Mouse (Mus musculus) hindbrain, embryonic 12.5 days (tissue): ENCODE results near the gene Zfyve19. TPM values are rescaled to one million over a fixed set of nuclear protein-coding genes. Genes with fewer than 3 reads are reported as not detected.
A peak's percentile ranks its signal among the peaks of the same experiment; 100 is the strongest.

Source experiments
- ATAC-seq: fragments of 200-750 bp; cut with Nextera tagmentation; 2 replicates; pipeline ENCODE4 v1.8.0; 2017; ENCODE audit warnings: moderate TSS enrichment; ENCODE audit not compliant: low FRiP score
- H3K27ac ChIP-seq: fragments of 300-500 bp; sonication (generic); 2 replicates; pipeline ENCODE4 v1.5.1; 2016; ENCODE audit warnings: mild to moderate bottlenecking
- H3K27me3 ChIP-seq: fragments of 300-500 bp; sonication (generic); 2 replicates; pipeline ENCODE4 v1.6.1; 2016; ENCODE audit warnings: mild to moderate bottlenecking
- H3K36me3 ChIP-seq: fragments of 300-500 bp; sonication (generic); 2 replicates; pipeline ENCODE4 v1.6.1; 2016; ENCODE audit warnings: mild to moderate bottlenecking
- H3K4me1 ChIP-seq: fragments of 300-500 bp; sonication (generic); 2 replicates; pipeline ENCODE4 v1.6.1; 2016
- H3K4me2 ChIP-seq: fragments of 300-500 bp; sonication (generic); replicated peaks from 2 replicates; pipeline ENCODE4 v1.6.1; 2016; ENCODE audit warnings: mild to moderate bottlenecking
- H3K4me3 ChIP-seq: fragments of 300-500 bp; sonication (generic); 2 replicates; pipeline ENCODE4 v1.5.1; 2016; ENCODE audit warnings: mild to moderate bottlenecking
- H3K9ac ChIP-seq: fragments of 300-500 bp; sonication (generic); 2 replicates; pipeline ENCODE4 v1.6.1; 2016; ENCODE audit warnings: mild to moderate bottlenecking, moderate library complexity
- H3K9me3 ChIP-seq: fragments of 300-500 bp; sonication (generic); replicated peaks from 2 replicates; pipeline ENCODE4 v1.6.1; 2016; ENCODE audit warnings: mild to moderate bottlenecking
- WGBS: fragments of 180-500 bp; shearing (Covaris S2); methylation state at CpG from one replicate; pipeline ENCODE4 v1.1.7; 2016; 5-methylcytosine and 5-hydroxymethylcytosine counted together
- polyA plus RNA-seq: library from polyadenylated mRNA; unstranded; fragments of >200 nt; fragmentation: Nextera tagmentation; extraction: Ambion mirVana; gene quantifications from 2 replicates; pipeline ENCODE4 v1.2.1, GENCODE M21; 2016

Gene Zfyve19
- polyA plus RNA-seq, 1 experiment from 2014 or later: 46.9 TPM

DNA sequence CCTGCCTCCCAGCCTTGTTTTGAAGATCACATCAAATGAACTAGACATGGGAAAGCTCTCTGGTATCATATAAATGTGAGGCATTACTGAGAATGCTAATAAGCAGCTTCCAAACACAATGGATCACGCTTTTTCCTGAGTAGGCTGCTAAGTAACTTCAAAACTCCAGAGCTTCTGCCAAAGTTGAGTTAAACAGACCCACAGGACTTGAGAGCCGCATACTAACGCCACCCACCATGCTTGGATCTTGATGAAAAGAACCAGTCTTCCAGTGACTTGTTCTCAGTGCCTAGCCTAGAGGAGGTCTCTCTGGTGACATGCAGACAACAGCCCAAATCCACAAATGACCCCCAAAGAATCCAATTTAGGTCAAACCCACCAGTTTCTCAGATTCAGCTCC, 9.5 kb upstream of the Zfyve19 start:
- WGBS: 64% methylated on average over 3 of the region's 3 CpGs

DNA sequence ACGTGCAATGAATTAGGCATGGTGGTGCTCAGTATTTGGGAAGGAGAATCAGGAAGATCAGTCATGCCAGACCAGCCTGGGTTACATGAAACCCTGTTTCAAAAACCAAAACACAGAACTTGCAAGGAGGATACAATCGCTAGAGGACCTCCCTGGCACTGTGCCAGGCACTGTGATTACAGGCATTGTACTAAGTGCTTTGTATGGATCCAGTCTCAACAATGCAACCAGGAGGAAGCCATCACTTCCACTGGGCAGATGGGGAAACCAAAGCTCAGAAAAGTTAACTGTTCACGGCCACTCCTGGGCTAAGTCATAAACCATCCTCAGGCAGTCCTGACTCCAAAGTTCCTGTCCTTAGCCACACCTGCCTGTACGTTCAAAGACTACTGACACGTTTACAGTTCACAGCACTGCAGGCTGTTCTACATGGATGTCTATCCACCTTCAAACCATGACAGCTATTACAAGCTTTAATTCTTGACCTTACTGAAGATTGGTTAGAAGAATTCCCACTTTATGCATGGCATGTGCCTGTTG, 5.4 kb upstream of the Zfyve19 start:
- WGBS: 73% methylated on average over 5 of the region's 5 CpGs
- H3K4me3 ChIP-seq: no peak overlapping the region
- H3K27ac ChIP-seq: no peak overlapping the region
- H3K9ac ChIP-seq: no peak overlapping the region
- no peaks in the 10 kb centered on the region for H3K27me3 ChIP-seq
- ATAC-seq: no peak
- no peak overlapping the region for H3K4me2 ChIP-seq
- H3K36me3 ChIP-seq: no peaks in the 10 kb centered on the region
- H3K9me3 ChIP-seq: no peaks in the 10 kb centered on the region
- H3K4me1 ChIP-seq: peaks cover 16% of the 10 kb centered on the region

More for the DNA sequence above, 9.5 kb upstream of the Zfyve19 start:
- no peak overlapping the region for H3K4me3 ChIP-seq
- no peaks in the 10 kb centered on the region for H3K27me3 ChIP-seq
- no peak overlapping the region for H3K4me2 ChIP-seq
- no peak overlapping the region for H3K9ac ChIP-seq
- H3K9me3 ChIP-seq: no peaks in the 10 kb centered on the region
- H3K36me3 ChIP-seq: no peaks in the 10 kb centered on the region
- no peak overlapping the region for H3K27ac ChIP-seq
- H3K4me1 ChIP-seq: peaks cover 12% of the 10 kb centered on the region
- ATAC-seq: no peak

DNA sequence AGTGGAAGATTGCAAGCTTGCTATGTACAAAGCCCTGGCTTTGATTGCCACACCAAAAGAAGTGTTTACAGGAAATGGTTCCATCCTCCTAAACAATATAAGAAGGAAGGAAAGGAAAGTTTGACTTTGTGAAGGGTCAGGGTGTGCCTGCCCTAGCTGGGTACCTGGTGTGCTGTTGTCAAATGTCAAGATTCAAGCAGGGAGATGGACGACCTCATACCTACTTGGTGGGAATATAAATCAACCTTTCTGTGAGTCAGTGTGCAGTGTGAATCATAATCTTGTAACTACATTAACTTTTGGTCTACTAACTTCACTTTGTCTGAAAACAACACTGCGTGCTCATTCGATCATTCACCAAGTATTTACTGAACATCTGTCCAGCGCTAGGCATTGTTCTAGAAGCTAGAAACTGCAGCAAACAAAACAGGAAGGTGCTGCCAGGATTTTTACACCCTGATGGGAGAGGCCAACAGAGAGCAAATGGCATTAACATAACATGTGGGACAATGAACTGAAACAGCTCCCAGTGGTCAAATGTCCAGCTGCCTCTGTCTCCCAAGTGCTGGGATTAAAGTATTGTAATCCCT, 4.5 kb upstream of the Zfyve19 start:
- H3K4me3 ChIP-seq: no peak overlapping the region
- H3K4me2 ChIP-seq: no peak overlapping the region
- H3K9ac ChIP-seq: no peak overlapping the region
- WGBS: 83% methylated on average over 4 of the region's 4 CpGs
- no peak for ATAC-seq
- H3K36me3 ChIP-seq: no peaks in the 10 kb centered on the region
- no peak overlapping the region for H3K27ac ChIP-seq
- no peaks in the 10 kb centered on the region for H3K9me3 ChIP-seq
- peaks cover 11% of the 10 kb centered on the region for H3K4me1 ChIP-seq
- H3K27me3 ChIP-seq: no peaks in the 10 kb centered on the region

DNA sequence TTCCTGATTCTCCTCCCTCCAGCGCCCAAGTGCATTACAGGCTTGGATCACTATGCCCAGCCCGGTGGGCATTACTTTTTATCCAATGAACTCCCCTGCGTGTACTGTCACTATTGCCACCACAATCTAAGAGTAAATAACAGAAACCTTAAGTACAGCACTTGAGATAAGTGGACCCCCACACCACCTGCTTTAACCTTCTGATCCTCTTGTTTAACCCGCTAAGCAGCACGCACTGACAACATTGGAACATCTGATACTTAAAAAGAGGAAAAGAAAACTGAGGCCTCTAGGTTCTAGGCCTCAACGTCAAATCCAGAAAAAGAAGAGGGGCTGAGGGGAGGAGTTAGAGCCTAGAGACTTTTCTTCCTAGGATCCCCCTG, 465 bp upstream of the Zfyve19 start:
- peak overlapping the region; percentile 66 for H3K9ac ChIP-seq
- peak overlapping the region; percentile 67 for H3K4me3 ChIP-seq
- peaks cover 27% of the 10 kb centered on the region for H3K36me3 ChIP-seq
- H3K9me3 ChIP-seq: no peaks in the 10 kb centered on the region
- H3K4me2 ChIP-seq: peak overlapping the region; percentile 68
- WGBS: 24% methylated on average over 6 of the region's 6 CpGs
- no peaks in the 10 kb centered on the region for H3K27me3 ChIP-seq
- no peak for ATAC-seq
- peak overlapping the region; percentile 81 for H3K27ac ChIP-seq
- H3K4me1 ChIP-seq: peaks cover 18% of the 10 kb centered on the region

DNA sequence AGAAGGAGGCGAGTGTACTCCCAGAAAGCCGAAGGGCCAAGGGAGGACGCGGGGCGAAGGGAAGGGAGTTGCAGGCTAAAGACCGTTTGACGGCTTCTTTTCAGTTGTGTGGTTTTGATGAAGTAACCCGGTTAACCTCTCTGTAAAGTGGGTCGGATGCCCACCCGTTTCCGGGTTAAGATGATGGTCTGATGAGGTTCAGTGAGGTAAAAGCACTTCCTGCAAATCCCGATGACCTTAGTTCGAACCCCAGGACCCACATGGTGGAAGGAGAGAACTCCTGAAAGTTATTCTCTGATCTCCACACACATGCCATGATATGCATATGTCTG, 725 bp downstream of the Zfyve19 start:
- Histone ChIP-seq H3K9me3 (no peaks in the 10 kb centered on the region), H3K27me3 (no peaks in the 10 kb centered on the region), H3K27ac (peak overlapping the region; percentile 74), H3K4me1 (peaks cover 16% of the 10 kb centered on the region), H3K36me3 (peaks cover 30% of the 10 kb centered on the region), H3K4me2 (peak overlapping the region; percentile 68), H3K4me3 (peak overlapping the region; percentile 67), H3K9ac (peak overlapping the region; percentile 69)
- peak; percentile 15; the same call in 1 of the 2 replicates for ATAC-seq
- under 1% methylated on average over 13 of the region's 13 CpGs for WGBS

DNA sequence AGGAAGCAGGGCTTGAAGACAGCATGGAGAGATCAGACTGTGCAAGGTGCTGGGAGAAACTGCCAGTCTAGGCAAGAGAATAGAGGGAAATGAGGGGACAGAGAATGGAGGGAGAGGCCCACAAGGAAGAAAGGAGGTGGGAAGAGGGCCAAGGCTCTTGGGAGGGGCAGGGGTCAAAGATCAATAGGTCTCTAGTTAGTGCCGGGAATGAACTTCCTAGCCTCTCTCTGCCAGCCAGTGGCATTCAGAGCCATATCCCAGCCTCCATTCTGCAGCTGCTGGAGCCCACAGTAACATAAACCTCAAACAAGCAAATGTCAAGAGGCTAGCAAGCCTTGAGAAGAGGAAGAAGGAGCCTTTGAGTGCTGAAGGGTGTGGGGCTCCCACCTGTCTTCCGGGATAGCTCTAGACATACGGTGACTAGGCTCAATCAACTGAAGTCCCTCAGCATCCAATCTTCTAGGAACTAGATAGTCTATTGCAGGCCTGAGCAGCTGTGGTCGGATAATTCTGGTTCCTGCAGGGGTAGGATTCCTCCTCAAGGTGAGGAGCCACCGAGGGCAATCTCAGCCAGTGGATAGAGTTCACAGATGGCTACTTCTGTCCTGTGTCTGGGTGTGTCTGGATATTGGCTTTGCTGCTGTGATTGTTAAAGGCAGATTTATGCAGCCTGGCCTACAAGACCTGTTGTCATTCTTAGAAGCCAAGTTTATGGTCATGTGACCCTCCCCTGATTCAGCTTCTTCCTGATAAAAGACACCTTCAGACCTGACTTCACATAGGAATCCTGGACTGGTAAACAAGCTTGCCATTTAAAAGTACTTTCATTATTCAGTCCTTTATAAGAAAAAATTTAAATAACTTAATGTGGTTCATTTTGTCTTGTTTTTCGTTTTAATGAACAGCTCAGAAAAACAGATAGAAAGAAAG, 21.6 kb downstream of the Zfyve19 start, which contains the start of gene Ppp1r14d:
Ppp1r14d (minus strand) TSS at position 132 of the 930 bp plus-strand sequence.
- no peaks in the 10 kb centered on the region for H3K4me1 ChIP-seq
- no peaks in the 10 kb centered on the region for H3K36me3 ChIP-seq
- no peaks in the 10 kb centered on the region for H3K9me3 ChIP-seq
- H3K27me3 ChIP-seq: peaks cover 8% of the 10 kb centered on the region
- ATAC-seq: no peak
- H3K27ac ChIP-seq: no peak within 1 kb of the TSS
- H3K9ac ChIP-seq: no peak within 1 kb of the TSS
- H3K4me2 ChIP-seq: no peak within 1 kb of the TSS
- no peak within 1 kb of the TSS for H3K4me3 ChIP-seq
- WGBS: 79% methylated on average over 6 of the region's 6 CpGs

DNA sequence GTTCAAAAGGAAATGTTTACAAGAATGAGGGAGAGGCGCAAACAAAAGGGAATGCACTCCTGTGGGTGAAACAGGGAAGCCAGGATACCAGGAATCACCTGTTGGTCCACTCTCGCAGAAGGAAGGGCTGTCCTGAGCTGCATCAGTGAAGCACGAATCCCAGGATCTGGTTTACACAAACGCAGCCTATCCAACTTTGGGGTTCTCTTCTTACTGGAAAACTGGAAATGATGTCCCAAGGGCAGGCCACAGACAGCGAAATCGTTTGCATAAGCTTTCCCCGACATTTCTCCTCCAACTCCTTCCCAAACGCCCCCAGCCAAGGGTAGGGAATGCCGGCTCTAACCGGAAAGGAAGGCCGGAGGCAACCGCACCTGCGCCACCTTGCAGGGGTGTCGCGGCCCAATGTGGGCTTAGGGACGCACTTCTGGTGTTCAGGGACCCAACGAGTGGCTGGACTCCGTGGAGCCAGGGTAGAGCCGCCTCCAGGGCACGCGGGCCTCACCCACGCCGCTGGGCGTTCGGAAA, 28.3 kb downstream of the Zfyve19 start:
- peaks cover 60% of the 10 kb centered on the region for H3K27me3 ChIP-seq
- WGBS: 7% methylated on average over 25 of the region's 25 CpGs

DNA sequence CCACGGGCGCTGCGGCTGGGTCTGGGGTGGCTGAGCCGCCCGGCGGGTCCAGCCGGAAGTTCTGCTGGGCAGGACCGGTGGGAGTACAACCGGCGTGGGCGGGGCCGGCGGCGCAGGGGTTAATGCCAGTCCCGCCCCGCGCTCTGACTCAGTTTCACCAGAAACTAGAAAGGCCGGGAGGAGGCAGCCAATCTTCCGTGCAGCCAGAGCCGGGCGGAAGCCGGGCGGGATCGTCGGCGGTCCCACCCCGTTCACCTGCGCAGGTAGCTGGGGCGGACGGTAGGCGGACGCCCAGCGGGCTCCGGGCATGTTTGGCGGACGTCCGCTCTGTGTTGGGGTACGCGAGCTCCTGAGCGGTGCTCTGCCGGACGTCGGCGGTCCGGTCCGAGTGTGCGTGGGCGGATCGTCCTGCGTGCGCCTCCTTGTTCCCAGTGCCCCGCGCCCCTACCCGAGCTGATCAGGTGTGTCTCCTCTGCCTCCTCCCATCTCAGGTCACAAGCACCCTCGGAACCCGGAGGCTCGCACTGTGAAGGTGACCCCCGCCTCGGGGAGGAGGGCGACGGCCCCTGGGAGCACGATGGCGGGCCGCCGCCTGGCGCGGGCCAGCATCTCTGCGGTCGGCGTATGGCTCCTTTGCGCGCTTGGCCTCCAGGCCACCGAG, 28.9 kb downstream of the Zfyve19 start, which contains the start of gene Spint1:
Spint1 (plus strand) TSS at position 153 of the 661 bp plus-strand sequence.
- Histone ChIP-seq H3K4me3 (peak within 1 kb of the TSS; percentile 41), H3K9me3 (no peaks in the 10 kb centered on the region), H3K27ac (no peak within 1 kb of the TSS), H3K36me3 (no peaks in the 10 kb centered on the region), H3K4me2 (peak within 1 kb of the TSS; percentile 64), H3K4me1 (peaks cover 12% of the 10 kb centered on the region), H3K27me3 (peaks cover 60% of the 10 kb centered on the region), H3K9ac (peak within 1 kb of the TSS; percentile 42)
- ATAC-seq: no peak; the same call in 1 of the 2 replicates
- WGBS: under 1% methylated on average over 68 of the region's 73 CpGs

More for the DNA sequence above, 28.3 kb downstream of the Zfyve19 start:
- H3K36me3 ChIP-seq: no peaks in the 10 kb centered on the region
- ATAC-seq: no peak
- no peak overlapping the region for H3K27ac ChIP-seq
- peaks cover 12% of the 10 kb centered on the region for H3K4me1 ChIP-seq
- H3K4me2 ChIP-seq: peak overlapping the region; percentile 64
- no peaks in the 10 kb centered on the region for H3K9me3 ChIP-seq
- H3K9ac ChIP-seq: peak overlapping the region; percentile 42; the same call in 1 of the 2 replicates
- H3K4me3 ChIP-seq: peak overlapping the region; percentile 41

DNA sequence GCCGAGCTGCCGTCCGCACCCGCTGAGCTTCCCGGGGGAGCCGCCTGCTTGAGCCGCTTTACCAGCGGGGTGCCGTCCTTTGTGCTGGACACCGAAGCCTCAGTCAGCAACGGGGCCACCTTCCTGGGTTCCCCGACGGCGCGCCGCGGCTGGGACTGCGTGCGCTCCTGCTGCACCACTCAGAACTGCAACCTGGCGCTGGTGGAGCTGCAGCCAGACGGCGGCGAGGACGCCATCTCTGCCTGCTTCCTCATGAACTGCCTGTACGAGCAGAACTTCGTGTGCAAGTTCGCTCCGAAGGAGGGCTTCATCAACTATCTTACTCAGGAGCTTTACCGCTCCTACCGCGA, 29.4 kb downstream of the Zfyve19 start:
- H3K9ac ChIP-seq: peak overlapping the region; percentile 42; the same call in 1 of the 2 replicates
- H3K27me3 ChIP-seq: peaks cover 60% of the 10 kb centered on the region
- H3K4me1 ChIP-seq: peaks cover 12% of the 10 kb centered on the region
- peak overlapping the region; percentile 41 for H3K4me3 ChIP-seq
- peak overlapping the region; percentile 64 for H3K4me2 ChIP-seq
- 2% methylated on average over 29 of the region's 31 CpGs for WGBS
- ATAC-seq: no peak
- H3K27ac ChIP-seq: no peak overlapping the region
- H3K9me3 ChIP-seq: no peaks in the 10 kb centered on the region
- H3K36me3 ChIP-seq: no peaks in the 10 kb centered on the region

DNA sequence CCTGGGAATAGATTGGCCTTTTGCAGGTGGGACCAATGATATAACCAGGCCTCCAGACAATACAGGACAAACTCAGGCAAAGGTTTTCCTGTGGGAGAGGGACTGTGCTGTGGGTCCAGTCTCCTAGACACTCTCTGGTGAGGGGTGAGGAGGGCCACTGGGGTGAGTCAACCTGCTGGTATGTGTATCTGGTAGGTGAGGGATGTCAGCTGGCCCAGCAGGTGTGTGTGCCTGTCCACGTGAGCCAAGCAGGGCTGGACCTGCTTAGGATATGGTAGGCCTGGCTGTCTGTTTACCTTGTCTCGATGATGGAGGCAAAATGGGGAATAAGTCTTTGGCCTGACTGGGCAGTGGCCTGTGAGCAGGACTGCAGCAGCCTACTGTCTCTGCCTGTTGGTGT, 30.3 kb downstream of the Zfyve19 start:
- Histone ChIP-seq H3K27ac (no peak overlapping the region), H3K4me1 (peaks cover 12% of the 10 kb centered on the region), H3K4me3 (0 out of 2 replicates have a peak overlapping the region, but pooled peaks have one; percentile 41), H3K36me3 (no peaks in the 10 kb centered on the region), H3K9ac (no peak overlapping the region), H3K27me3 (peaks cover 59% of the 10 kb centered on the region), H3K4me2 (no peak overlapping the region), H3K9me3 (no peaks in the 10 kb centered on the region)
- WGBS: 57% methylated on average over 2 of the region's 2 CpGs
- ATAC-seq: no peak

DNA sequence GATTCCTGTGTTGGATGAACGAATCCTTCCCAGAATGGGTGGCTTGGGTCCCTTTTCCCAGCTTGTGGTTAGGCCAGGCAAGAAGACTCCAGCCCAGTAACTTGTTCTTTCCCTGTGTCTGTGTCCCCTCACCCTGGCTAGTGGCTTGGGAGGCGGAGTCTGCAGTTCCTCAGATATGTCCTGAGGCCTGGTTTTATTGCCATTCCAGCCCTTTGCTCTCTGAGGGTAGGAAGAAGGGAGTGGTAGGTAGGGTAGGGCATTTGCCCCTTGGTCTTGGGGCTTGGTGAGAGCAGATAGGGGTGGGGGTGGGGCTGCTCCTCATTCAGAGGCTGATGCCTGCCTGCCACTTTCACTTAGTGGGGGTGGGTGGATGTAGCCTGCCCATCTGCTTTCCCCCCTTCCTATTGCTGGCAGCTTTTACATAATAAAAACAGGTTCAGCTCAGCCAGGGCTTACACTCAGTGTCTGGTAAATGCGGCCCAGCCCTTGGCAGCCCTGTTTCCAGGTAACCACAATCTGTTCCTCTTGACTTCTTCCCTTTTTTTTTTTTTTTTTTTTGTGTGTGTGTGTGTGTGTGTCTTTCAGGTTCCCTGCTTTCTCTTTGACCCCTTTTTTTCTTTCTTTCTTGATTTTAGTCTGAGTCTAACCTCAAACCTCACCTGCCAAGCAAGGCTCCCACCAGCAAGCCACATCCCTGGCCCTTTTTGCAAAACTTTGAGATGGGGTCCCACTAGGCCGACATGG, 31.8 kb downstream of the Zfyve19 start:
- Histone ChIP-seq H3K9me3 (no peaks in the 10 kb centered on the region), H3K9ac (no peak overlapping the region), H3K4me2 (no peak overlapping the region), H3K27ac (no peak overlapping the region), H3K4me3 (no peak overlapping the region), H3K36me3 (no peaks in the 10 kb centered on the region), H3K27me3 (peaks cover 51% of the 10 kb centered on the region), H3K4me1 (peaks cover 12% of the 10 kb centered on the region)
- WGBS: 62% methylated on average over 4 of the region's 4 CpGs
- ATAC-seq: no peak
